Mouse (Mus musculus) testis, adult 10 weeks (tissue): Measurements from ENCODE around the gene Trappc2l. TPM values are rescaled to one million over a fixed set of nuclear protein-coding genes. Genes with fewer than 3 reads are reported as not detected.

Experiments
- polyA plus RNA-seq: library from polyadenylated mRNA; stranded (reverse); fragments of 350-450 nt; fragmentation: Illumina TruSeq; extraction: RNeasy Lipid Tissue Mini Kit (QIAGEN cat#74804); gene quantifications from one replicate; pipeline ENCODE4 v1.2.3, GENCODE M21; 2014; ENCODE audit warnings: low read depth, low replicate concordance

Trappc2l gene
- polyA plus RNA-seq = 10.4 TPM

DNA sequence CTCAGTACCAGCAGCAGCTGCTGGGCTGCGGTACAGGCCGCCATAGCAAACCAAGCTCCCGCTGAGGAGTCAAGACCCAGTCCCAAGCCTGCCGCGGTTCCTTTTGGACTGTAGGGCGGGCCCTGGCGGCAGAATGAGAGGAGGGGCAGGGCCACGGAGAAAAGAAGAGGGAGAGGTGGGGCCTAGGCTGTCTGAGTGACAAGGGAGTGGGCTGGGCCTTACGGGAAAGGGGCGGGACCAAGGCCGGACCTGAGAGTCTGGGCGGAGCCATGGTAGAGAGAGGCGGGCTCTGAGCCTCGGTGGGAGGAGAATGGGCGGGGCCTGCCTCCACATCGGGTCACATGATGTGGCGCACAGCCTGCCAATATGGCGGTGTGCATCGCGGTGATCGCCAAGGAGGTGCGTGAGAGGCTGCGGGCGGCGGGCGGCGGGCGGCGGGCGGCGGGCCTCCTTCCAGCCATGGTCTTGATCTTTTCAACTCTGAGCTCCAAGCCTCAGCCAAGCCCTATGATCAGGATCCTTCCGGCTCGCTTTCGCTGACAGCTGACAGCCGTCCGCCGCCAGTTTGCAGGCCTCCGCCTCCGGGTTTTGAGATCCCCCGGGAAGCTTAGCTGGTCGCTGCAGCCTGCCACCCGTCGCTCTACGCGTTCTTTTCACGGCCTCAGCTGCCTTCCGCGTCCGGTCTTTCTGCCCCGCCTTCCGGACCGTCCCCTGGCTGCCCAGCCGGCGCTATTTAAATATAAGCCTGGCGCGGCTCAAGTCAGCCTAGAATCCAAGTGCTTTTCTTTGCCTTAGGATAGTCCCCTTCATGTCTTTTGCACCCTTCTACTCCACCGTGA, at the start of gene Trappc2l, which contains the start of gene Galns:
Trappc2l (plus strand) TSS at position 346 of the 839 bp plus-strand sequence.
Galns (minus strand) TSS at position 169 of the 839 bp plus-strand sequence.

DNA sequence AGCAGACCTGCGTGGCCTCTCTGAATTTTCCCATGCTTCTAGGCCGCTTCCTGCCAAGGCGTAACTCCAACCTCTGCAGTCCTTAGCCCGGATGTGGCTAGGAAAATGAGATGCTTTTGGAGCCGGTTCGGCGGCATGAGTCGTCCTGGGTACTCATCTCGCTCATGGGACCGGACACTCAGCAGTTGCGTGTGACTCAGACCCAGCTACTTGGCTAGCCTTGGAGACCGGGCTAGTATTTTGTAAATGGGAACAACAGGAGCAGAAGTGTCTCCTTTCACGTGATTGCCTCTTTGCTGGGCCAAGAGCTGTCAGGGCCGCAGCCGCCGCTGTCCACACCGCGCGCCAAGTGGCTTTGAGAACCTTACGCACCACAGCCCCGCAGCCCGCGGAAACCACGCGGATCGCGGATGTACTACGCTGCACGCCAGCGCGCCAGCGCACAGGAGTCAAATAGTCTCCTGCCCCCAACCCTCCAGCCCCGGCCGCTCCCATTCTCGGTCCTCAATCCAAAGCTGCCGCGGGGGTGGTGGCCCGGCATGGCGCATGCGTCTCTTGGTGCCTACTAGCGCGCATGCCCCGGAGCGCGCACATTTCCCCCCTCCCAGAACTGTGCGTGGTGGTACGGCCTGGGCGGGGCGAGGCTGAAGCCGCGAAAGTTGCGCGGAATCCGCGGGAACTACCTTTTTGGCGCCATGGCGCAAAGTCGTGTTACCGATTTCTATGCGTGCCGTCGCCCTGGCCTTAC, 43.9 kb upstream of the Trappc2l start, which contains the start of gene Cdt1:
Cdt1 (plus strand) TSS at position 655 of the 748 bp plus-strand sequence.

DNA sequence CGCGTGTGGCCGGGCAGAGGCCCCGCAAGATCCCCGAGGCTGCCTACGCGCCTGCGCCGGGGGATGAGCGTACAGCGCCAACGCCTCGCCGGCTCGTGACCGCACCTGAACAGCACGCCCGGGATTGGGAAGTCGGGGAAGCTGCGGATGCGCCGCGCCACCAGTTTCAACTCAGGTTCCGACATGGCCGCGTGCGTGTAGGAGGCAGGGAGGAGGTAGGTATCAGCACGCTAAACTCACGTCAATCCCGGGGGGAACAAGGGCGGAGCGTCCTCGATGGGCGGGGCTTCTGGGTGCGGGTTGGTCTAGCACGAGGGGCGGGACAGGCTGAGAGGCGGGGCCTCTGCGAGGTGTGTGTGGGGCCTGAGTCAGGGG, 34.8 kb upstream of the Trappc2l start, which contains the start of gene Aprt:
Aprt (minus strand) TSS at position 262 of the 375 bp plus-strand sequence.

DNA sequence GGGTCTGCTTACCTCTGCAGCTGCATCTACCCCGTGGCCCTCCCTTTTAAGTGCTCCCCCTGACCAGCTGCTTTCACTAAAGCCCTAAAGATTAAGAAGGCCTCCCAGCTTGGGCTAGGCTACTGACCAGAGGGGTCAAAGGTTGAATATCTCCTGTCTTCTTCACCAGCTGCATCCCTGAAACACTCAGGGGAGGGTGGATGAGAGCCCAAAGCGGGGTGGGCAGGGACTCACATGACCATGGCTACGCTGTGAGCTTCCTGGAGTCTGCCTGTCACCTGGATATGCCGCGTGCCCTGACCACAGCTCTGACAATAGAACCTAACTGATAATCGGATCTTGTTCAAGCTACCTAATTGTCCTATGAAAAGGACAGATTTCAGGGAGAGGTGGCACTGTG, 11.3 kb downstream of the Trappc2l start, which contains the start of gene Pabpn1l:
Pabpn1l (minus strand) TSS at position 13 of the 400 bp plus-strand sequence.

Other genes starting within 250 kb of the Trappc2l start
- gene Zc3h18, start 235.0 kb upstream of the Trappc2l start, polyA plus RNA-seq = 10.9 TPM
- gene Il17c, start 189.6 kb upstream of the Trappc2l start, polyA plus RNA-seq = not detected
- not detected for gene Cyba, start 178.7 kb upstream of the Trappc2l start, polyA plus RNA-seq
- gene Mvd, start 168.2 kb upstream of the Trappc2l start, polyA plus RNA-seq = not detected
- 0.17 TPM for gene Snai3, start 150.9 kb upstream of the Trappc2l start, polyA plus RNA-seq
- 26.4 TPM for gene Rnf166, start 135.6 kb upstream of the Trappc2l start, polyA plus RNA-seq
- 0.27 TPM for gene Ctu2, start 135.5 kb upstream of the Trappc2l start, polyA plus RNA-seq
- gene Piezo1, start 60.3 kb upstream of the Trappc2l start, polyA plus RNA-seq = 0.50 TPM
- 0.59 TPM for gene Cdt1, start 43.6 kb upstream of the Trappc2l start, polyA plus RNA-seq
- 4.8 TPM for gene Aprt, start 34.7 kb upstream of the Trappc2l start, polyA plus RNA-seq
- 0.53 TPM for gene Galns, start 177 bp upstream of the Trappc2l start, polyA plus RNA-seq
- gene Pabpn1l, start 11.1 kb downstream of the Trappc2l start, polyA plus RNA-seq = not detected
- 0.11 TPM for gene Cbfa2t3, start 87.5 kb downstream of the Trappc2l start, polyA plus RNA-seq
- 0.74 TPM for gene Acsf3, start 163.8 kb downstream of the Trappc2l start, polyA plus RNA-seq
- gene Cdh15, start 236.3 kb downstream of the Trappc2l start, polyA plus RNA-seq = not detected